Mouse (Mus musculus) duodenum, adult 2 months (tissue): ENCODE measurements around the gene Zfp454. TPM values are rescaled to one million over a fixed set of nuclear protein-coding genes. Genes with fewer than 3 reads are reported as not detected.

Experiments used
- polyA plus RNA-seq: library from polyadenylated mRNA; depleted of rRNA; stranded (reverse); fragments of >200 nt; gene quantifications from 2 replicates; pipeline ENCODE4 v1.2.3, GENCODE M21; 2012; ENCODE audit warnings: low replicate concordance; rRNA removed

Gene Zfp454
- polyA plus RNA-seq, result 0.21 TPM in 1 of 2 replicates, not detected in the other

GRCm38 (mm10) chr11:50887390-50888128, at the start of gene Zfp454:
Gene Zfp454, minus strand, starts transcription at chr11:50887651.

GRCm38 (mm10) chr11:50931451-50931866, 44.0 kb upstream of the Zfp454 start, which contains the start of gene Zfp354b:
Gene Zfp354b, minus strand, starts transcription at chr11:50931633.

DNA sequence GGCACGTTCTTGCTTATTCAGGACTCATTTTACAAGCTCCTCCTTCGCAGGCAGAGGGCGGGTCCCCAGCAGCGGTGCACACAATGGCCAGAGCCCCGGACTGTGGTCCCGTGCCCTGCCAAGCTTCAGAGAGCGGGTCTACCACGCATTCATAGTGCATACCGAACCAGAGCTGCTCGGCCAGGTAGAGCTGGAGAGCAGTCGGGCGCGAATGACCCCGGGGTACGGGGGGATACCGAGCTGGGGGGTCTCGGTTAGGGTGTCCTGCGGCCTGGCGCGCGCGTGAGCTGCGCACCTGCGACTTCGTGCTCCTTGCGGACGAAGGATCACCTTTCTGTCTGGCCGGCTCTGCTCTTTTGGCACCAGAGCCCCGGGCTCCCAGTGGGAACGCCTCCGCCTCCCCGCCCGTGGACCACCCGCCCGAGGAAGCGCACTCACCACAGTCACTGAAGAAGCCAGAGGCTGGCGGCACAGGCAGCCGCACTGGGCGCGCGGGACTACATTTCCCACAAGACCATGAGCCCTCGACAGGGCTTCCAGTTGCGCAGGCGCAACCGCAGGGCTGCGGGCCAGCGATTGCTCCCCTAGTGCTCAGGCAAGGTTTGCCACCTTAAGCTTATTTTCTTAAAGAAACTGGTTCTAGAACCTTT, 28.3 kb upstream of the Zfp454 start, which contains the start of gene Zfp2:
Gene Zfp2 (minus strand): TSS at position 495 of the 650 bp plus-strand sequence.

GRCm38 (mm10) chr11:50850177-50850735, 37.2 kb downstream of the Zfp454 start, which contains the start of gene Grm6:
Gene Grm6, plus strand, starts transcription at chr11:50850685.

DNA sequence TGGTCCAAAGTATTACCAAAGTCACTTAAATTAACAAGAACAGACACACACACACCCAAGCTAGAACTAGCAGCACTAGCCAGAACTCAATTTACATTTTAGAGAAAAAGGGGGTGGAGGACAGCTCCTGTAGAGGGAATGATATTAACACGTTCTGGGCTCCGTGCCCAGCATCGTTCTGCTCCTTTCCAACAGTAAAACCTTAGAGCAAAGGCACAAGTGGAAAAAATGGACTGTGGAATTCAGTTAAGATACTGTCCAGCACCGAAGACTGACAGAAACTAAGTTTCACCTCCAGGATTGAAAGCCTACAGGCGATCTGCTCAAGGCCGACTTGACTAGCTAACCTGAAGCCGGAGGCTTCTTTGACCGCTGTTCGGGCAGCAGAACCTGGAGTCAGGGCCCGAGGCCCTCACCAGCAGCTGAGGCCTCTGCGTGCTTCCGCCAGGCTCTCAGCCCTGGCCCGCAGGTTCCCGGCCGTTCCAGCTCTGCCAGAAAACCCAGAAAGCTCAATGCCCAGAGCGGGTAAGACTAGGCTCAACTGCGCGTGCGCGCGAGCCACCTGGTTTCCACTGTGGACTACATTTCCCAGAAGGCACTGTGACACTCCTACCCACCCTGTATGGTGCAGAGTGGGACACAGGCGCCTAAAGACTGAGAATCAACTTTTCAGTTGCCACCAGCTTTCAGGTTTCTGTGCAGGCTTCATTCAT, 46.3 kb downstream of the Zfp454 start, which contains the start of gene Zfp879:
Gene Zfp879 (minus strand): TSS at position 530 of the 713 bp plus-strand sequence.

DNA sequence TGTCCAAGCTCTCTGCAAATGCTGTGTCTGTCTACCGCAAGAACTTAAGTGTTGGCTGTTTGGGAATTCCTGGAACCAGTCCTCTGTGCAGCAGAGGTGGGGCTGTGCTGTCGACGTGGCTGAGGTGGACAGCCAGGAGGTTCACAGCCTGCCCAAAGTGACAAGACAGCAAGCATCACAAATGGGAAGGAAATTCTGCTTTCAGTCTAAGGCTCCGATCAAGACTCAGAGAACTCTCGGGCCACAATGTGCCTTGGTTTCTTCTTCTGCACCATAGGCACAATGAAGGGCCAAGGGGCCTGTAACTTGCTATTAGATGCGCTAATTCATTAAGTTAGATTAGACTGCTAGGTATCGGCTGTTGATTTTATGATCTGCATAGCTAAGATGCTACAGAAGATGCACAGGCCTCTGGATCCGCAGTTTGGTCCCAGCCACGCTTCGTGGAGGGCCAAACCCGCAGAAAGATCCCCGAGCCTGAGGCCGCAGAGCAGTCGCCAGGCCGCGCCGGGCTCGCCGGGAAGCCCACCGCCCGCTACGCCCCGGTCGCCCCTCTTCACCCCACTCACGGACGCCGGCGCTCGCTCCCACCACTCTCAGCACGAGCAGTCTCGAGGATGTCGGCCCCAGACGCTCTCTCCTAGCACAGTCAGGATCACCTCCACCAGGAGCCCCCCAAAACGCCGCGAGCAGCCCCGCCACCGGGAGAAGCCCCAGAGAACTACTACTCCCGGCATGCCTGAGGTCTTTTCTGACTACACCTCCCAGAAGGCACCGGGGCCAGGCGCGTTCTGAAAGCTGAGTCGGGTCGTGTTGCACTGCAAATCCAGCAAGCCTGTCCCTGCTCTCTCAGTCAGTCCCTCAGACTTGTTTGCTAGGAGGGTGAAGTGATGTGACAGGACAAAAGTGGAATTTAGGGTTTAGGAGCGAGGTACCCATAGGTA, 60.2 kb downstream of the Zfp454 start, which contains the start of gene Zfp354c:
Gene Zfp354c (minus strand): TSS at position 715 of the 944 bp plus-strand sequence.

Other genes starting within 250 kb of the Zfp454 start
- 0.06 TPM in 2 replicates for gene Zfp354c, start 59.9 kb downstream of the Zfp454 start, polyA plus RNA-seq
- 0.04 TPM in 1 of 2 replicates, not detected in the other for gene Zfp879, start 46.1 kb downstream of the Zfp454 start, polyA plus RNA-seq
- not detected in 2 replicates for gene Grm6, start 37.0 kb downstream of the Zfp454 start, polyA plus RNA-seq
- 0.12 and 0.19 TPM in 2 replicates for gene Zfp2, start 28.5 kb upstream of the Zfp454 start, polyA plus RNA-seq
- gene Zfp354b, start 44.0 kb upstream of the Zfp454 start, polyA plus RNA-seq, result not detected in 2 replicates
- gene 4933414I15Rik, start 56.1 kb upstream of the Zfp454 start, polyA plus RNA-seq, result not detected in 2 replicates
- gene Prop1, start 66.1 kb upstream of the Zfp454 start, polyA plus RNA-seq, result 0.15 TPM in 1 of 2 replicates, not detected in the other
- gene Olfr1378, start 78.9 kb upstream of the Zfp454 start, polyA plus RNA-seq, result not detected in 2 replicates
- not detected in 2 replicates for gene Olfr1377, start 94.3 kb upstream of the Zfp454 start, polyA plus RNA-seq
- not detected in 2 replicates for gene Olfr51, start 115.9 kb upstream of the Zfp454 start, polyA plus RNA-seq
- gene Olfr54, start 126.6 kb upstream of the Zfp454 start, polyA plus RNA-seq, result not detected in 2 replicates
- not detected in 2 replicates for gene Olfr1375, start 160.5 kb upstream of the Zfp454 start, polyA plus RNA-seq
- 0.14 and 0.16 TPM in 2 replicates for gene Zfp354a, start 171.6 kb upstream of the Zfp454 start, polyA plus RNA-seq